Mouse (Mus musculus): ENCODE measurements around the gene Trex2. TPM values are rescaled to one million over a fixed set of nuclear protein-coding genes. Genes with fewer than 3 reads are reported as not detected.

The Trex2 gene
- under 1 TPM in 1 of 4 experiments, not detected in 3; 0.34 TPM for total RNA-seq (2022)

DNA sequence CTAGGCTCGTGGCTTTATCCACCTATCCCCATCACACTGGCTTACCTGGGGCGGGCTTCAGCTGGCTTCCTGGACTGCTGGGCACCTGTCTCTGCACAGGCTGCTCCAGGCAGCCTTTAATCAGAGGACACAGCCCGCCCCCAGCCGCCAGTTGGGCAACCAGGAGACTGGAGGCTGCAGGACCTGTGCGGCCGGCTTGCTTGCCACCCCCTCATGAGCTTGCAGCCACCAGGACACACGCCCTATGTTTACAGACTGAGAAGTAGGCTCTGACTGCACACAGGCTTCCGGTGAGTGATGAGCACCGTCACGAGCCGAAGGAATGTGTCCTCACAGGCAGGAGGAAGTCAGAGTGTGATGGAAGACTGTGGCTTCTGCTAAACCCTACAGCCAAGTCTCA is at the start of gene Trex2:
TSS of gene Trex2 (minus strand) at position 93 of the 400 bp plus-strand sequence.
- DNase-seq, result no peak

DNA sequence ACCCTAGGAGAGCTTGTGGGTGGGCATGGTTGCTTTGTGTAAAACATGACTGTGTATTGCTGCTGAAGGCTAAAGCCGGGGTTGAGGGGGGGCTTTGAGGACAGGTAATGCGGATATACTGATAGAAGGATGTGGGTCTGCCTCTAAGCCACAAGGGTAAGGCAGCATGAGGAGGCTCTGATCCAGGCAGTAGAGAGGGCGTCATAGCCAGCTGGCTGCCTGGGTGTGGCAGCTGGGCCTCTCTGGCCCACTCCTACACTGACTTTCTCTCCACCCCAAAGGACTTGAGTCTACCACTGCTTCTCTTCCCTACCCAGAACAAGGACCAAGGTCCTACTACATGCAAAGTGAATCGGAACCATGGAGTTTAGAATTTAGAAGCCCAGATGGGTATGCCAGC is 49.7 kb upstream of the Trex2 start:
- DNase-seq, result no peak

DNA sequence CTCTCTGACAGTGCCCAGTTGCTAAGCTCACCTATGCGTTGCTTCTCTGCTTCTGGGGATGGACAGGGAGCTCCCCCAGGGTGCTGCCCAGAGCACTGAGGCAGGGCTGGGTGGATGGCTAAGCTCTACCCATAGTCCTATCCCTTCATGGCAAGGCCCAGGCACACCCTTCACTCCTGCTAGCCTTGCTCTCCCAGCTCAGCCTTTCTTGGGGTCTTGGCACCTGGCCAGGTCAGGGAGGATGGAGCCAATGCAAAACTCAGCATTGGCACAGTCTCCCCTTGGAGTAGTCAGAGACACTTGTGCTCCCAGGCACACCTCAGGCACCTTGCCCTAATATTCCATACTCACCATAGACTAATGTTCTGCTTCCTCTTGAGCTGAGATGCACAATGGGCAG is 48.9 kb upstream of the Trex2 start:
- DNase-seq, result no peak

DNA sequence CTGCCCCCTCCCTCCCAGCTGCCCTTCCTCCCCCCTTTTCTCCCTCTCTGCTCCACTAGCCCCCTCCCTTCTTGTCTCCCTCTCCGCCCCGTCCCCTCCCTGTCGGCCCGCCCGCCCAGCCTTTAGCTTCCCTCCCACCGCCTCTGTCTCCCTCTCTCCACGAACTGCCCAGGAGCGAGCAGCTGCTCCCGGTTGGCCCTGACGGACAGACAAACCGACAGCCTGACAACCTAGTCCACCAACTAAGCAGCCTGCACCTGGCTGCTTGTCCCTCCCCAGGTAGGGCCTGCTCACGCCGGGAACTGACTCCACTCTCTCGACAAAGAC is 48.3 kb upstream of the Trex2 start, which contains the start of gene Bgn:
TSS of gene Bgn (plus strand) at position 119 of the 327 bp plus-strand sequence.
- no peak for DNase-seq

DNA sequence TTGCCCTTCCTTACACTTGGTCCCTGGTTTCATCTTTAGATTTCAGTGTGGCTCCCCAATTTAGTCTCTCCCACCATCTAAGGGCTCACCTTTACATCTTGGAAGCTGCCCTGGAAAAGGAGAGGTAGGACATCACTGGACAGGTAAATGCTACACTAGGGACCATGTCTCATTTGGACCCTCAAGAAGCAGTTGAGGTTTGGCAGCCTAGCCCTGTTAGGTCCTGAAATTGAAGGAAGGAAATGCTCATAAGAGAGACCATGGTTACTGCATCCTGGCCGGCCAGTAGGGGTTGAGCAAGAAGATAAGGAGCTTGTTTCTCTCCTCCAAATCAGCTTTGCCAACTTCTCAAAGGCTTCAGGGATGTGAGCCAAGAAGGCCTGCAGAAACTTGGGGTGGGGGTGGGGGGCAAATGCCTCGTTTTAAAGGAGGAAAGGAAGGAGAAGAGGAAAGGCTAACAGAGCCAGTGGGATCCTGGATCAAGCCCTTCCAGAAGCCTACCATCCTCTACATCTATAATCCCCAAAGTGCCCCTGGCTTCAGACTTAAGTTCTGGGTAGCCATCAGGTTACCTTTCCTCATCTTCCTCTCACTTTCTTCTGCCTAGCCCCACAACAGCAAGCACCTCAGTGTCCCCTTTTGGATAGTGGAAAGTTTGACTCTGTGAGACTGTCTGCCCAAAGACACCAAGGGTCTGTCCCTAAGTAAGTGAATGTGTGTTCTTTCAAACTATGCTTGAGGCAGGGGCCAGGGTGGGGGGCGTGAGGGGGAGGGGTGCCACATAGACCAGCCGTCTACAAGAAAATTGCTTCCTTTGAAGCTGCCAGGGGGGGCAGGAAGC is 47.7 kb upstream of the Trex2 start:
- DNase-seq, result no peak

DNA sequence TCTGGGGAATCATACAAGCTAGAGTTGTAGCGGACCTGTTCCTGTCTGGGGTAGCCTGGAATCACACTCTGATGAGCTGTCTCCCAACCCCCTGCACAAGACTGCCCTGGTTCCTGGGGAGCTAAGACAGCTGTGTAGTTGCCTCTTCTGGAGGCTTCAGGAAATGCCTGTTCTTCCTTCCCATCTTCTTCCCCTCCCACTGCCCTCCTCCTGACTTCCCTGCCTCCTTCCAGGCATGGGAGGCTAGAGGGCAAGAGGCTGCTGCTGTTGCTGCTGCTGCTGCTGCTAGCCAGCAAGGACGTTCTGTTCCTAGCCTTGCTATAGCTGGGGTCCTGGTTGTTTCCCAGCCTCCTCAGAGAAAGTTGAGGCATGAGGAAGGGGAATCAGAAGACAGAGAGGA is 45.2 kb upstream of the Trex2 start:
- DNase-seq, result no peak

DNA sequence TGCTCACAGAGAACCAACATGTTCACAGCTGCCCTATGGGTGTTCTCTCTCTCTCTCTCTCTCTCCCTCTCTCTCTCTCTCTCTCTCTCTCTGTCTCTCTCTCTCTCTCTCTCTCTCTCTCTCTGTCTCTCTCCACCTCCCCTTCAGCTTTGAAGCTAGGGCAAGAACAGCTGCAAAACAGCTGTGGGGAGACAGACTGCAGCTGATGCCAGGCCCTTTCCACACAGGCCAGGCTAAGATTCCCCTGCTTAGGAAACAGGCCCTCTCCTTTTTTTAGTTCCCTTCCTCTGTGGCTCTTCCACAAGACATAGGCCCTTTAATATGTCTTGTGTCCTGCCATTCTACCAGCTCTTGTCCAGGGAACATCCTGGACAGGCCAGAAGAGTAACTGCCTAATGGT is 44.5 kb upstream of the Trex2 start:
- DNase-seq, result no peak

DNA sequence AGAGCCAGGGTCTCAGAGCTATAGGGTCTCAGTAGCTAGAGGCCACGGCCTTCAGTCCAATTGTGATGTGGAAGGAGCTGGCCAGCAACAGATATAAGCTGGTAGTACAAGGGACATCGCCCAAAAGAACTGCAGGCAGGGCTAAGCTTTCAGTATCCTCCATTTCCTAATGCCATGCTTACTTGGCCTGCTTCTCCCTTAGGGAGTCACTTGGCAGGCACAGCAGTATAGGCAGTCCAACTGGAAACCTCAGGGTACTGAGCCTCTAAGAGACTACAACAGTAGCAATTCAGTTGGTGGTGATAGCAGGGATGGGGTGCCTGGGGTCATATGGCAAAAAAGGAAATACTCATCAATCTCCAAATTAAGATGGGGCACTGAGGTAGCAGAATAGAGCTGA is 42.4 kb upstream of the Trex2 start:
- no peak for DNase-seq

DNA sequence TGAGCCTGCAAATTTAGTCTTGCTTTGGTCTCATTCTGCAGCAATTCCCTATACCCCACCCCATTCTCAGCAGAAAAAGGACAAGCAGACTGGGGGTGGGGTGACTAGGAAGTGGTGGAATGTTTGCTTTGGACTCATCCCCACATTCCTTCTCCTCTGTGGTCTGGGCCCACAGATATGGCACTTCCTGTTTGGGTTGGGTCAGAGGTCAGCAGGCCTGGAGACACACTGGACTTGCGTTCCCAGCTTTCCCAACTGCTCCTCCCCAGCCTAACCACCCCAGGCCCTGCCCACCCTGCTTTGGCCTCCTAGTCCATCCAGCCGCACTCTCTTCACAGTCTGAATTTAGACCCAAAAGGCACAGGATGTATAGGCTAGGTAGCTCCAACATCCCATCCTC is 41.5 kb upstream of the Trex2 start:
- peak; percentile 30 for DNase-seq

DNA sequence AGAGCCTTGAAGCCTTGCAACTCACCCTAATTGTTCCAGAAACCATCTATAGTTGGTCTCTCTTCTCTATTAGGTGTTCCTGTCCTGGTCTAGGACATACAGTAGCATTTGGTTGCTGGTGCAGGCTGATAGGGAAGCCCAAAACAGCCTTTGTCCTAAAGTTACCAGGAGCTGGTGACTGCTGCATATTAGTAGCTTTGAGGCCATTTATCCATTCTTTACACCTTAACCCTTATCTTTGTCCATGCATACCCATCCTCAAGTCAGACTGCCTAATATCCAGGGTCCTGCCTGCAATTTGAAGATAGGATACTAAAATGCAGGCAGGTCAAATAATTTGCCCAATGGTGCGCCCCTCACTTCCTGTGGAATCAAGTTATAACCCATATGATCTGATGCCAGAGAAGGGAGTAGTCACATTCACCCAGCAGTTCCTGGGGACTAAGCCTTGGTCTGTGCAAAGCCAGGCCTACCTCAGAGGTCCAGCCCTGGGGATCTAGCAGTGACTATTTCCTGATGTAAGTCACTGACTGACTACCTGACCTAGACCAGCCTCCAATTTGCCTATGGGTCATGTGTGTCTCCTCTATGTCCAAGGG is 40.6 kb upstream of the Trex2 start:
- no peak for DNase-seq

DNA sequence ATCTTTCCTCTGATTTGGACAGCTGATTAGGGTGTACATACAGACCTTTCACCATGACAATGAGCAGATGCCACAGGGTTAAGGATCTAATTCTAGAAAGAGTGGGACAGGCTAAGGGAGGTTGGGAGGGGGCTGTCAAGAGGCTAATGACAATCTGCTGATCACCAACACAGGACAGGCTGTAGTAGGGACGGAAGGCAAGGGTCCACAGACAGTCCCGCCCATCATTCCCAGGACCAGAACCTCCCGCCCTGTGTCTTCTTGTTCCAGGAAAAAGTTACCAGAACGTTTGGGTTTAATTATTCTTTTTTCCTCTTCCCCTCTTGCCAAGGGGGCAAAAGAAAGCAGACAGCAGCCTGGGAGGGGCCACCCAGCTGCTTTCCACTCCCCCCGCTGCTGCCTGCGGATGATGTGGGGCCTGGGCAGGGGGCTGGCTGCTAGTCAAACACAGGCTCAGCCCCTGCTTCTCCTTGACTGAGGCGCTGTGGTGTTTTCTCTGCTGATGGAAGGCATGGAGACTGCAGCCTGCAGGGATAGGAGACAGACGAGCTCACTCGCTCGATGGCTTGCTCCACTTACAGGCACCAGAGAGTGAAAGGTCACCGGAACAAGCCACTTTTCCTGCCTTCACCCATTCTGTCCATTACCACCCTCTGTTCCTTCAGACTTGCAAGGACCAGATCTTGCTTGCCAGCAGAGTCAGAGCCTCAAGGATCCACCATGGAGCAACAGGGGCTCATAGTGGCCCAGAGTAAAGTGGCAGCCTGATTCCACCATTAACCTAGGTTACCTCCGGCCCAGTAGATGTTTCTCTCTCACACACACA is 39.4 kb upstream of the Trex2 start:
- no peak for DNase-seq

DNA sequence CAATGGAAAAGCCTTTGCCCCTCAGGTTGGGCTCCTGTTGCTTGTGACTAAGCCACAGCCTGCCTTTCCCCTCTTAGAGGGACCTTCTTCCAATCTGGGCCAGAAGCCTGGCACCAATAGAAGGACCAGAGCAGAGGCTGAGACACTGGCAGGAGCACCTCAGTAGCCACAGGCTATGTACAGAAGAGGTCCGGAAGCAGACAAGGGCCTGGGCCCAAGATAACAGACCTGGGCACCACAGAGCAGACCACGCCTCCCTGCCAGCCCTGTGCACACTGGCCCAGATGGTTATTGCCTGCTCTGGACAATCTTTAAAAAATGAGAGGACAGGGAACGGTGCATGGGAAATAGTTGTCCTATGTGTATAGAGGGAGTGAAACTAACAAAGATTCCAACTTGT is 36.6 kb upstream of the Trex2 start:
- DNase-seq, result no peak

DNA sequence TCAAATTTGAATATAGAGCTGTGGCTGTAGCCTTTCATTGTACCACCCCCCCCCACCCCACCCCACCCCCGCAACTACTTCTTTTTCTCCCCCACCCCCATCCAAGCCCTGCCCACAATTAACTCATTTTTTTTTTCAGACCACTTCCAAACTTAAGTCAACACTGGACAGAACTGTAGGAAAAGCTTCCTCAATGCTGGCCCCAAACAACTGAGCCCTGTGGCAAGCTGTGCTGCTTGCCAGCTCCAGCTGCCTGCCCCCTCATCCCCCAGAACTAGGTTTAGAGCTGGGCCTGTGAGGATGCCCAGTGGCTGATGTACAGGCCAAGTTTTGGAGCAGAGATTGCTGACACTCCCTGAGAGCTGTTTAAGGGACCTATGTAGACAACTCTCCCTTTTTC is 33.6 kb upstream of the Trex2 start:
- DNase-seq, result no peak

DNA sequence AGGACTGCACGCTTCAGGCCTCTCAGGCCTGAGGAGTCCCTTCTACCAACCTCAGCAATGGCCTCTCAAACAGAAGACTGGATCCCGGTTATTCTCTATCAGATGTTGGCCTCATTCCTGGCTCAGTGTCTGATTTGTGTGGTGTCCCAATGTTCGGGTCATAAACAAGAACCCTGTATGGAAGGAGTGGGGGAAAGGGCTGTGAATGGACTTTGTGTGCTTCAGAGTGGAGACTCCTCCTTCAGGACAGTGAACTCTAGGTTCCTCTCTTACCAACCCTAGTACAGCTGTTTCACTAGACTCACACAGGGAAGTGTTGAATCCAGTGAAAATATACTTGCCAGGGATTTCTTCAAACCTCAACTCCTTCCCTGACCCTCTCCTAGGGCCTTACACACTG is 33.2 kb upstream of the Trex2 start:
- DNase-seq, result no peak

DNA sequence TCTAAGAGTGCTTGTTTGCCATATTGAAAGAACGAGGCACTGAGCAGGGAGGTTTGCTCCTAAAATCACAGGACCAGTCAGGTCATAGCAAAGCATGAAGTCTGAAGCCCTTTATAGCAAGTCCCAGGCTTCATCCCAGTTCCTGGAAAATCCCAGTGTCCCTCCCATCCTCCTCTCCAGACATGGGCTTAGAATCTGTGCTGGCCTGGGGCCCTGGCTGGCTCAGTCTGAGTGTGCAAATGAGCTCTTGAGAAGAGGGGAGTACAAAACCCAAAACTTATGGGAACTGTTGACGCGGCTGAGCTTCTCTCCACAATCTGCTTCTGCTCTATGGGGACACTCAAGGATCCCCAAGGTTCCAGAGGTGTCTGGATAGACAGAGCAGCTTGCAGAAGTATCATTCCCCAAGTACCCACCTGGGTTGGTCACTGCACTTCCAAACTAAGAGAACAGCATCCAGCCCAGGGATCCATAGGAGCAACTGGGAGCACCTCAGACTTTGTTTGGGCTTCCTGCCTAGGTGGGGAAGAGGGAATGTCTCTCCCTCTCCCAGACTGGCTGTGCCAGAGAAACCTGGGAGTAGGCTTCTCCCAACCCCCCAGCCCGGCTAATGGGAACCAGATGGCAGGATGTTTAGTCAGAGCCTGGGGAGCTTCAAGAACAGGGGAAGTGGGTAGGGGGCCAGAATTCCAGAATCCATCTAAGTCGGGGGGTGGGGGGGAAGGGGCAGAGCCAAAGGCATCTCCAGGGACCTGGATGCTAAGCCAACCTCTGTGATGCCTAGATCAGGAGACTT is 32.5 kb upstream of the Trex2 start:
- DNase-seq, result no peak

DNA sequence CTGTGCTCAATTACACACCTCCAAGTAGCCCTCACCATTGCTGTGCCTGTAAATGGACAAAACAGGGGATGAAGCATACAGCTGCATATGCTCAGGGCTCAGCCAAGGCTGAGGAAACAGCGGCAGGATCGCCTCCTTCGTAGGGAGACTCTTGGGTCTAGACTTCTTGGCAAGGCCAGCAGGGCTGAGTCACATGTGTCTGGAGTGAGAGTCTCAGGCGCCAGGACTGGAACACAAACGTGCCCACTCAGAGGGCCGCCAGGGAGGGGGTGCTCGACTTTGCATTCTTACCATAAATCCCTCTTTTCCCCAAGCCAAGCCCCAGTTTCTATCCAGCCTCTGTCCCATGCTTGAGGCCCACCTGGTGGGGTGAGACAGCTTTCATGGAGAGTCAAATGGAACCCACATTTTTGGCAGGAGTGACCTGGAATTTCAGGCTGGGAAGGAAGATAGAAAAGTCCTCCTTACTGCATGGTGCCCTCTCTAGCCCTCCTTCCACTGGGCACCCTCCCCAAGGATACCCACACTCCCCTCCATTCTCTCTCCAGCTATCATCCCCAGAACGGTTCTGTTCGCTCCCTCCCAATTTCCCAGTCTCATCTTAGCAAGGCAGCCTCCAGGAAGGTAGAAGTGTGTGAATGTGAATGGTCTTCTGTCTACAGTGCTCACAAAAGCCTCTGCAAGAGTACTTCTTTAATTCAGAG is 30.5 kb upstream of the Trex2 start:
- no peak for DNase-seq

DNA sequence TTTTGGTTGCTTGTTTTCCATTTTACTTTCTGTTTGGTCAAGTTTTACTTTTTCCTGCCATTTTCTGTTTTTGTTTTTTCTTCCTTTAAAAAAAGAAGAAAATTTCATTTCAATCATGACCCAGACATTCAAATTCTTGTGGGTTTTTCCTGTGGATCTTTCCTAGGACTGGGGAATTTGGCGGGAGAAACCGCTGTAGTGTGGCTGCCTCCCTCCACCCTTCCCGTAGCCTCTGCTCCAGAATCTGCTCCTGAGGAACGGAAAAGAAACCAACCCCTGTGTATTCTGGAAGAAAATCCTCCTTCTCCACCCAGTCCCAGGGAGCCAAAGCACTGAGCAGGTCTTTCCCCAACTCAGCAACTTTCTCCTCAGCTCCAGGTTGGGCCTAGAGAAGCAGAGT is 25.6 kb upstream of the Trex2 start:
- no peak for DNase-seq

DNA sequence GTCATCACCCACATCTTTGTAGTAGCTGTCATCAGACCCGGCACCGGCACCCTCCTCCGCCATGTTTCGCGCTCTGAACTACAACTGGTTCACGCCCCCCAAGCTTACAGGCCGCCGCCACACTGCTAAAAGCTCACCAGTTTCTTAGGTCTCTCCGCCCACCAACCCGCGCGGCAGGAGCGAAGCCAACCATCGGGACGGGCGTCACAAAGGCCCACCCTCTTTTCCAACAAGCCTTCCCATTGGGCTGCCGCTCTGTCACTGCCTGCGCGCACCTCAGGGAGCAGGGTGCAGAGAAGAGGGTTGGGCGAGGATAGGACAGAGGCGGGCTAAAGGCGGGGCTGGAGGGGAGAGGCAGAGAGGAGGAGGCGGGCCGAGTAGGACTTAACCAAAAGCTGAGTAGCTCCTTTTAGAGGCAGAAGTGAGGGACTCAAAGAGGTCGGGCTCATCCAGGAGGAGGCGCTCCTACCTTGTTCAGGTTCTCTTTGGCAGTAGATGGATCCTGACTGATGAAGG is 23.8 kb upstream of the Trex2 start, which contains the start of gene Haus7:
TSS of gene Haus7 (minus strand) at position 168 of the 516 bp plus-strand sequence.
- DNase-seq, result peak; percentile 94

DNA sequence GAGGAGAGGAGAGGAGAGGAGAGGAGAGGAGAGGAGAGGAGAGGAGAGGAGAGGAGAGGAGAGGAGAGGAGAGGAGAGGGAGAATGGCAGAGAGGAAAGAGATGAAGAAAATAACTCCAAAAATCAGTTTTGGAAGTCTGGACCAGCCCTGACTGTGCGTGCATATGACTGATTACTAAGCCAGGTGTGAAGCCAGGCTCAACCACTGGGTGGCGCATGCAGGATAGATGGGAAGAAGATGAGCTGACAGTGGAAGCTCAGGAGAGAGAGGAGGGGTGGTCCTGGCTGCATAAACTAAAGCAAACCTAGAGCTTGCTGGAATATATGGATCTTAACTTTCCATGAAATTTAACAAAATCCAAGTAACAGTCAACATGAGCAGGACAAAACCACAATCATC is 16.8 kb upstream of the Trex2 start:
- DNase-seq, result no peak

DNA sequence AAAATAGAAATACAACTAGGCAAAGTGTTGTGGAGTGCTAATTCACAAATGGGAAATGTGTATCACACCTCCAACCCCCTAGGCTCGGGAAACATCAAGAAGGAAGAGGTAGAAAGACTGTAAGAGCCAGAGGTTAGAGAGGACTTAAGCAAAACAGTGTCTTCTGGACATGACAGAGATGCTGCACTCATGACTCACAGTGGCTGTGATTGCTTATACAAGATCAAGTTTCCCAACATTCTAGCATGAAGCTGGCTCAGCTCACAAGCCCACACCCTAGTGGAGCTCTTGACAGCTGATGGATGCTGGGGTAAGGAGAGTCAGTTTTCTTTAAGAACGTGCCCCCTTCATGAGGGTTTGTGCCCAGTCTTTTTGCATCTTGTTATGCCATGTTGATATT is 6.3 kb upstream of the Trex2 start:
- DNase-seq, result no peak

DNA sequence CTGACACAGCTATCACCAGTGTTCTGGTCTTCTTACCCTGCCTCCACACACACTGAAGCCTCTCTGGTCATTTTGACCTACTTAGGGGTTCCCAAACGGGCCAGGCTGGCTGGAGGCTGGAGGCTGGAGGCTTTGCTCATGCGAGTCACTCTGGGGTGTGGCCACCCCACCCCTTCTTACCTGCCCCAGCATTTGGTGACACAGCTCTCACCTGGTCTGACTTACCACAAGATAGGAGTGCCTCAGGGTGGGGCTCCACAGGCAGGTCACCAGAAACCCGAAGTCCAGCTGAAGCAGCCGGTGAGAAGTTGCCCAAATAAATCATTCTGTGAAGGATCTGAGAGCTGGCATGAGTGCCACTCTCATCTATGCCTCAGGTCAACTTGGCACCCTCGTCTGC is 2.3 kb downstream of the Trex2 start:
- no peak for DNase-seq

DNA sequence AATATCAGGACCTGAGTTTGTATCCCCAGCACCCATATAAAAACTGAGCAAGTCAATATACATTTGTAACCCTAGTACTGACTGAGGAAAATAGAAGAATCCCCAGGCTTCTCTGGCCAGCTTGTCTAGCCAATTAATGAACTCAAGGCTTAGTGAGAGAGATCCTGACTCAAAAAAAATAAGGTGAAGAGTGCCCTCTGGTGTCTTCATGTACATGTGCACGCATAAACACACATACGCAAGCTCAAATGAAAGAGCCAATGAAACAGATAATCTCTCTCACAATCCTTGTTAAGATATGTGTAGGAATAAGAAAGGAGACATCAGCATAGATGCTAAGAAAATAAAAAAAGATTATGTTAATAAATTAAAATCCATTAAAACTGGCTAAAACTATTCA is 5.1 kb downstream of the Trex2 start:
- DNase-seq, result no peak

All from adrenal gland, adult 8-10 months (tissue).